Mouse (Mus musculus) hindbrain, embryonic 13.5 days (tissue): ENCODE data around the gene Zfp827. TPM values are rescaled to one million over a fixed set of nuclear protein-coding genes. Genes with fewer than 3 reads are reported as not detected.

Experiments used
- ATAC-seq: fragments of 200-750 bp; cut with Nextera tagmentation; 2 replicates; pipeline ENCODE4 v1.8.0; 2017; ENCODE audit warnings: moderate TSS enrichment; ENCODE audit not compliant: low FRiP score
- H3K27ac ChIP-seq: fragments of 300-500 bp; sonication (generic); 2 replicates; pipeline ENCODE4 v1.5.1; 2015; ENCODE audit warnings: inconsistent platforms, mild to moderate bottlenecking, moderate library complexity
- H3K27me3 ChIP-seq: fragments of 300-500 bp; sonication (generic); 2 replicates; pipeline ENCODE4 v1.6.1; 2015; ENCODE audit warnings: mild to moderate bottlenecking, inconsistent platforms
- H3K36me3 ChIP-seq: fragments of 300-500 bp; sonication (generic); 2 replicates; pipeline ENCODE4 v1.6.1; 2015; ENCODE audit warnings: mild to moderate bottlenecking, inconsistent platforms
- H3K4me1 ChIP-seq: fragments of 300-500 bp; sonication (generic); replicated peaks from 2 replicates; pipeline ENCODE4 v1.6.1; 2015; ENCODE audit warnings: inconsistent platforms
- H3K4me2 ChIP-seq: fragments of 300-500 bp; sonication (generic); 2 replicates; pipeline ENCODE4 v1.6.1; 2015; ENCODE audit warnings: inconsistent platforms, mild to moderate bottlenecking, moderate library complexity
- H3K4me3 ChIP-seq: fragments of 300-500 bp; sonication (generic); 2 replicates; pipeline ENCODE4 v1.5.1; 2015; ENCODE audit warnings: mild to moderate bottlenecking, inconsistent platforms
- H3K9ac ChIP-seq: fragments of 300-500 bp; sonication (generic); 2 replicates; pipeline ENCODE4 v1.6.1; 2015; ENCODE audit warnings: mild to moderate bottlenecking, inconsistent platforms
- H3K9me3 ChIP-seq: fragments of 300-500 bp; sonication (generic); 2 replicates; pipeline ENCODE4 v1.6.1; 2016; ENCODE audit warnings: inconsistent platforms
- WGBS: fragments of 180-500 bp; shearing (Covaris S2); methylation state at CpG from one replicate; pipeline ENCODE4 v1.1.7; 2015; 5-methylcytosine and 5-hydroxymethylcytosine counted together
- polyA plus RNA-seq: library from polyadenylated mRNA; unstranded; fragments of >200 nt; fragmentation: Nextera tagmentation; extraction: Ambion mirVana; gene quantifications from 2 replicates; pipeline ENCODE4 v1.2.1, GENCODE M21; 2015

Zfp827 gene
- polyA plus RNA-seq, 1 experiment from 2014 or later, result 12.5 TPM

DNA sequence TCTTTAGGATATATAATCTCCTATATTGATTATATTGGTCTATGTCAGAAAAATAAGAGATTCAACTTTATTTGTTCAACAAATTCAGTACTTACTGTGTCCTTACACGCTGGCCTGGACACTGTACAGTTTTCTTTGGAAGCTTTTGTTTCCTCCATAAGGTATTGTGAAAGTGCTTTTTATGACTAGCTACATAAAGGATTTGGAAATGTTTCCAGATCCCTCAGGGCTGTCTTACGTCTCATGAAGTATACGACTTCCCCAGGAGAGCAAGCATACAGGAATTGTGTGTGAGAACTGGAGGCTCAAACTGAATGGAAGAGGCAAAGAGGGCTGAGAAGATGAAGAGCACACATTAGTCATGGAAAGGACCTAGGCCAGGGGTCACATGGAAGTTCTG is 45.1 kb downstream of the Zfp827 start:
- H3K4me3 ChIP-seq, result no peak overlapping the region
- no peaks in the 10 kb centered on the region for H3K9me3 ChIP-seq
- H3K4me2 ChIP-seq, result no peak overlapping the region
- peaks cover 59% of the 10 kb centered on the region for H3K36me3 ChIP-seq
- 75% methylated on average over 3 of the region's 3 CpGs for WGBS
- no peaks in the 10 kb centered on the region for H3K27me3 ChIP-seq
- no peak overlapping the region for H3K27ac ChIP-seq
- no peak overlapping the region for H3K9ac ChIP-seq
- no peak for ATAC-seq
- H3K4me1 ChIP-seq, result peaks cover 24% of the 10 kb centered on the region

DNA sequence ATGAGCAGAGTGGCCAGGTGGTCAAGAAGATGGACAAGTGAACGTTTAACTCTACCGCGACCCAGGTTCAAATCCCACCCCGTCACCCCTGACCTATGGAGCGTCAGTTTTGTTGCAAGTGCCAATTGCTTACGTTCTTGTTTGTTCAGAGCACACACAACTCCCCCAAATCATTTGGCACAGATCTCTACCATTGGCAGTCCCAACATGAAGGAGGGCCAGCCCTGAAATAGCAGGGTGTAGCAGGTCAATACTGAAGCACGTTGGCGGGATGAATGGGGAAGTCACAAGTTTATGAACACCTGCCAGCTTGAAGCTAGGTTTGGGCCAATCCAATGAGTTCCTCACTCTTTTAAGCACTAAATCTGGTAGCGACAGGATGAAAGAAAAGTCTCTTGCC is 46.7 kb downstream of the Zfp827 start:
- Histone ChIP-seq H3K4me2 (no peak overlapping the region), H3K4me1 (peaks cover 31% of the 10 kb centered on the region), H3K4me3 (no peak overlapping the region), H3K9me3 (no peaks in the 10 kb centered on the region), H3K9ac (no peak overlapping the region), H3K36me3 (peaks cover 55% of the 10 kb centered on the region), H3K27ac (no peak overlapping the region), H3K27me3 (no peaks in the 10 kb centered on the region)
- WGBS, result 89% methylated on average over 9 of the region's 9 CpGs
- no peak for ATAC-seq

DNA sequence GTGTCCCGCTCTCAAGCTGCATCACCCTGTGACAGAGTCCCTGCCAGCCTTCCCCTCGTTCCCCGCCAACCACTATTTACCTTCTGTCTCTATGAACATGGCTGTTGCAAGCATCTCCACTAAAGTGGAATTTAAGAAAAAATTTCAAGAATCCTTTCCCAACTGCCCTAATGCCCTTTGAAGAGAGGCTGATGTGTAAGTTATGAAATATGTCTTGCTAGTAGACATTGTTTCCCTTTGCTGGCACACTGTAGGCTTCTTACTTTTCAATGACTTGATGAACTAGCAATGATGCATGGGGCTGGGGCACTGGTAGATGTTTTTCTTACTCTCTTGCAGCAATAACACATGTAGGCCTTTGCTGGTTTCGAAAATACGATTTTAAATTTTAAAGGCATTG is 49.0 kb downstream of the Zfp827 start:
- no peak for ATAC-seq
- H3K27ac ChIP-seq, result peak overlapping the region; percentile 83; the same call in 1 of the 2 replicates
- peaks cover 34% of the 10 kb centered on the region for H3K36me3 ChIP-seq

DNA sequence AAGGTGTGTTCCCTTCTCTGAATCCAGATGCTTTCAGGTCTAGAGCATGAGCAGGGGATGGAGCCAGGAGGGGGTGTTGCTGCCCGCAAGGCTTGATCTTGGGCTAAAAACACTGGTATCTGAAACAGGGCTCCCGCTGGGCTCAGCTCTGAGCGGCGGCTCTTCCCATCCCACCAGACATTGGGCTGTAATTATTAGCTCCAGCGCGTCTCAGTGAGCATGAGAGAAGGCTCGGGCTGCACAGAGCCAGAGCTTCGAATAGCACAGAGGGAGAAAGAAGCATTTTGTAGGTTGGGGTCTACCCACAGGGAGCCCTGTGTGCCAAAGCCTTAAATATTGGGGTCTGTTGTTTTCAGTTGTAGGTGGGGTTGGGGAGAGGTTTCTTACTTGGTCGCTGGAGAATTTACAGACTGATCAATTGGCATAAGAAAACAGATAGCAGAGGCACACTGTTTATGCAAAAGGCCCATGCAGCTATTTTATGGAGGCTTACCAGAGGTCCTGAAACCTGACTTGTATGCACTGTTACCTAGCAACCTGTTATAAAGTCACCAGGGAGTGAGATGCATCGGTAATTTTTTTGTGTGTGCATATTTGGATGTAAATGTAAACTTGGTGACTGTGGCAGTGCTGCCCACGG is 50.4 kb downstream of the Zfp827 start:
- ATAC-seq, result peak; percentile 32; the same call in 1 of the 2 replicates
- H3K36me3 ChIP-seq, result peaks cover 29% of the 10 kb centered on the region
- H3K27me3 ChIP-seq, result no peaks in the 10 kb centered on the region
- peak overlapping the region; percentile 83 for H3K27ac ChIP-seq
- no peaks in the 10 kb centered on the region for H3K9me3 ChIP-seq
- H3K4me1 ChIP-seq, result peaks cover 57% of the 10 kb centered on the region
- 9% methylated on average over 11 of the region's 11 CpGs for WGBS
- no peak overlapping the region for H3K4me3 ChIP-seq
- peak overlapping the region; percentile 20 for H3K4me2 ChIP-seq
- peak overlapping the region; percentile 43; the same call in 1 of the 2 replicates for H3K9ac ChIP-seq

More for the DNA sequence above, 49.0 kb downstream of the Zfp827 start:
- Histone ChIP-seq H3K9me3 (no peaks in the 10 kb centered on the region), H3K9ac (no peak overlapping the region), H3K4me2 (no peak overlapping the region), H3K27me3 (no peaks in the 10 kb centered on the region), H3K4me3 (no peak overlapping the region), H3K4me1 (peaks cover 45% of the 10 kb centered on the region)
- WGBS, result 84% methylated on average over 5 of the region's 5 CpGs

DNA sequence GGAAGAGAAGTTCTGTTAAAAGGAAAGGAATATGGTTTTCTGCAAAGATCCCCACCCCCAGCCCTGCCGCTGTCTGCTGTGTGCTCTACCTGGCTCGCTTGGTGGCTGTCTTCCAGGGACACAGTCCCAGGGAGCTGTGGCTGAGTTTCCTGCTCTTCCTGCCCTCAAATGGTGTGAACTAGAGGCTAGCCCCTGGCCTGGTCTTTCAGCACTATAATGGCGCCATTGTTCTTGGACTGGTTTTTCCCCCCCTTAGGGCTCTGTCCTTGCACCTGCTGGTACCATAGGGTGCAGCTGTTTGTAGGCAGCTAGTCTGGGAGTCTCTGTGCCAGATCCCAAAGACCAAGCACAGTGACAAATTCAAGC is 50.9 kb downstream of the Zfp827 start:
- Histone ChIP-seq H3K27me3 (no peaks in the 10 kb centered on the region), H3K4me1 (peaks cover 61% of the 10 kb centered on the region), H3K9ac (no peak overlapping the region), H3K27ac (peak overlapping the region; percentile 83), H3K9me3 (no peaks in the 10 kb centered on the region), H3K4me3 (no peak overlapping the region), H3K4me2 (peak overlapping the region; percentile 0; the same call in 1 of the 2 replicates), H3K36me3 (peaks cover 29% of the 10 kb centered on the region)
- ATAC-seq, result peak; percentile 30
- WGBS, result 63% methylated on average over 3 of the region's 3 CpGs

DNA sequence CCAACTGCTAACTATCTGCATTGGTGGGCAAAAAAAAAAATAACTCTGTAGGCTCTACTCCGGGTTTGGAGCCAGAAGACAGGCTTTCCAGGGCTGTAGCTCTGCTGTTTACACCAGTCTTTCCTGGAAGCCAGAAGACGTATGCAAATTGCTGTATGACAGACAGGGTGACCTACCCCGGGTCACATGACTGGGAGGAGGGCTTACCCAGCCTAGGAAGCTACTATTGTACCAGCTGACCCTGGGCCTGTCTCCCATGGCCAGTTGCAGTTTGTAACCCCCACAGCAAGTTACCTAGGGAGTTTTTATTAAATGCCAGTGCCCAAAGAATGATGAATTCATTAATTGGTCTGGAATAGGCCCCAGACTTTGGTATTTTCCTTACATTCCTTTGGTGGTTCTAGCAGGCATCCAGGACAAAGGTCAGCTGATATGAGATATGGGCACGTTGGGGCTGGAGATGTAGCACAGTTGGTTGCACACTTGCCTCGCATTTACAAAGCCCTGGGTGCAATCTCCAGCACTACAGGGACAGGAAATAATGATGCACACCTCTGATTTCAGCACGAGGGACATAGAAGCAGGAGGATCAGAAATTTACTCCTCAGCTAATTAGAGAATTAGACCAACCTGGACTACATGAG is 52.0 kb downstream of the Zfp827 start:
- Histone ChIP-seq H3K36me3 (peaks cover 24% of the 10 kb centered on the region), H3K4me2 (no peak overlapping the region), H3K9me3 (no peaks in the 10 kb centered on the region), H3K4me3 (no peak overlapping the region), H3K27ac (peak overlapping the region; percentile 83; the same call in 1 of the 2 replicates), H3K4me1 (peaks cover 61% of the 10 kb centered on the region), H3K27me3 (no peaks in the 10 kb centered on the region), H3K9ac (no peak overlapping the region)
- 65% methylated on average over 6 of the region's 6 CpGs for WGBS
- no peak for ATAC-seq

DNA sequence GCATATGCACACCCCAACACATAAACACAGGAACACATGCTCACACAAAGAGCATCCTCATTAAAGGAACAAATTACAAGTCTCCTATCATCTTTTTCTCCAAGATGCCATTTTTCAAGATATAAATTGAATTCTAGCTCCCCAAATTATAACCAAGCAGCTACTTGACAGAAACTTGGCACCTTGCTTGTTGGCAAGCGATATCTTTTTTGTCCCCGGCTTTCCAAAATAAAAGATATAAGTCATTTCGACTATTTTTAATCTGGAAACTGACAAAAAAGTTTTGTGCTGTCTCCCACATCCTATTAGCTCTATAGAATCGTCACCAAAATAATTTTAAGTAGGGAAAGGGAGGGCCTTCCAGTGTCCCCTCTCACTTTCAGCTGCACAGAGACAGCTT is 53.1 kb downstream of the Zfp827 start:
- Histone ChIP-seq H3K9ac (no peak overlapping the region), H3K27ac (0 out of 2 replicates have a peak overlapping the region, but pooled peaks have one; percentile 4), H3K36me3 (peaks cover 15% of the 10 kb centered on the region), H3K4me2 (no peak overlapping the region), H3K9me3 (no peaks in the 10 kb centered on the region), H3K4me3 (no peak overlapping the region), H3K4me1 (peaks cover 61% of the 10 kb centered on the region), H3K27me3 (no peaks in the 10 kb centered on the region)
- no peak for ATAC-seq
- 93% methylated on average over 4 of the region's 4 CpGs for WGBS

DNA sequence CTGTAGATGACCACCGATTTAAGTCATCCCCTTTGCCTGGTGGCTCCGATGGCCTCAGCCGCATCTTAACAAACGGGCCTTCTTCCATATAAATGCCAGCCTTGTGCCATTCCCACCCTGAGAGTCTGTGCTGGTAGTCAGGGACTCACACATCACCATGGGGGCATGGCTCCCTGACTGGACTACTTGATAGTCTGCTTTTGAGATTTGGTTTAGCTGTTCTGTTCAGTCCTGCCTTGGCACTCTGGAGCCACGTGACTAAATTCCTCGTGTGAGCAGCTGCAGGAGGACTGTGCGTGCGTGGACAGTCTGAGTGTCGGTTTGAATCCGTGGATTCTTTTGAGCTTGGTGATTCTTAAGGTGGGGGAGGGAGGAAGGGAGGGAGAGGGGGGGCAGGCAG is 53.7 kb downstream of the Zfp827 start:
- Histone ChIP-seq H3K4me3 (no peak overlapping the region), H3K9ac (no peak overlapping the region), H3K4me1 (peaks cover 61% of the 10 kb centered on the region), H3K27ac (0 out of 2 replicates have a peak overlapping the region, but pooled peaks have one; percentile 4), H3K4me2 (no peak overlapping the region), H3K36me3 (peaks cover 18% of the 10 kb centered on the region), H3K9me3 (no peaks in the 10 kb centered on the region), H3K27me3 (no peaks in the 10 kb centered on the region)
- WGBS, result 71% methylated on average over 10 of the region's 10 CpGs
- ATAC-seq, result peak; percentile 43

DNA sequence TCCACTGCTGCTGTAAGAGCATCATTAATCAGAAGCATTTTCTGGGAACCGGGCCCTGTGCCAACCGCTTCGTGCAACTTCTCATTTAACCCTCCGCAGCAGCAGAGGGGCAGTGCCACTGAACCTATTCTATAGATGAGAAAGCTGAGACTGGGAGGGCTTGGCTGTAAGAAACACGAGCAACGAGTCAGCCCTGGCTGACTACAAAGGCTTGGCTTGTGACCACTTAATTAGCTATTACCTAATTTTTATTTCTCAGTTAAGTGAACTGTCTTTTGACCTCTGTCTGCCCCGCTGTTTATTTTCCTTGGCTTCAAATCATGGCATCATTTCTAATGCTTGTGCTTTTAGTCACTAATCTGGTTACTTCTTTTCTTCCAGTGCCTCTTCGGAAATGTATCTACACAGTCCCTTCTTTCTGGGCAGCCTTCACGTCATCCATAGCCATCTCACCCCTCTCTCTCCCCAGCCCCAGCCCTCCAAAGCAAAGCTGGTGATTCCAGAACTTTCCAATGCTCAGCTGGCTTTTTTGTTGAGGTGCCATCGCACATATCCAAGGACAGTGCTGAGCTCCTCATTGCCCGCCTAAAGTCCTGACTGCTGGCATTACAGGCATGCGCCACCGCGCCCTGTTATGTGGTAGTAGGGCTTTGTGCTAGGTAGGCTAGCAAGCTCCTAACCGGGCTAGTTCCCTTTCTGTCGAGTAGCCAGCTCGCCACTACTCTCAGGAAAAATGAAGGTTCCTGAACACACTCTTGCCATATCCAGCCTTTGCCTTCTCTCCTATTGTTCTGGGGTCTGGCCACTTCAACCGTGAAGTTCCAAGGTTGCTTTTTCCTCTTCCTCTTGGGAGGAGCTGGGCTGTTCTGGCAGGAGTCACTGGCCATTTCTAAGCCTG is 55.5 kb downstream of the Zfp827 start:
- Histone ChIP-seq H3K27me3 (no peaks in the 10 kb centered on the region), H3K9ac (no peak overlapping the region), H3K27ac (no peak overlapping the region), H3K36me3 (peaks cover 21% of the 10 kb centered on the region), H3K4me1 (peaks cover 46% of the 10 kb centered on the region), H3K4me2 (no peak overlapping the region), H3K9me3 (no peaks in the 10 kb centered on the region), H3K4me3 (no peak overlapping the region)
- no peak for ATAC-seq
- 74% methylated on average over 18 of the region's 18 CpGs for WGBS

DNA sequence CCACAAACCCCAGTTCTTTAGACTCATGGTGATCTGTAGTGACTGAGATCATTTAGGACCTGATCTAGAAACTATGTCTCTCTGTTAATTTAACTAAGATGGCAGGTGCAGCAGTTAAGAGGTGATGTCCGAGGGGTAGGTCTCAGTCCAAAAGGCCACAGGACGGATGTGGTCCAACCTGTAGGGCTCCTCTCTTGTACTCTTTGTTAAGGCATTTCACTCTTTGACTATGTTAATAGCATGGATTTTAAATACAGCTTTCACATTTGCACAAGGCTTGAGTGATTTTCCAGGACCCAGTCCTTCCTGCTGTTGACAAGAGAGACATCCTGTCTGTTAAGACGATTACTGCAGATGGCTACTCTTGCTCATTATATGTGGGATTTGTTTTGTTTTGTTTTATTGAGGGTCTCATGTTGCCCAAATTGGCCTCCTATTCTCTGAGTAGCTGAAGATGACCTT is 56.2 kb downstream of the Zfp827 start:
- no peaks in the 10 kb centered on the region for H3K9me3 ChIP-seq
- no peak overlapping the region for H3K4me2 ChIP-seq
- H3K4me1 ChIP-seq, result peaks cover 39% of the 10 kb centered on the region
- no peak for ATAC-seq
- no peaks in the 10 kb centered on the region for H3K27me3 ChIP-seq
- H3K27ac ChIP-seq, result no peak overlapping the region
- 94% methylated on average over 3 of the region's 3 CpGs for WGBS
- no peak overlapping the region for H3K9ac ChIP-seq
- H3K4me3 ChIP-seq, result no peak overlapping the region
- H3K36me3 ChIP-seq, result peaks cover 28% of the 10 kb centered on the region

DNA sequence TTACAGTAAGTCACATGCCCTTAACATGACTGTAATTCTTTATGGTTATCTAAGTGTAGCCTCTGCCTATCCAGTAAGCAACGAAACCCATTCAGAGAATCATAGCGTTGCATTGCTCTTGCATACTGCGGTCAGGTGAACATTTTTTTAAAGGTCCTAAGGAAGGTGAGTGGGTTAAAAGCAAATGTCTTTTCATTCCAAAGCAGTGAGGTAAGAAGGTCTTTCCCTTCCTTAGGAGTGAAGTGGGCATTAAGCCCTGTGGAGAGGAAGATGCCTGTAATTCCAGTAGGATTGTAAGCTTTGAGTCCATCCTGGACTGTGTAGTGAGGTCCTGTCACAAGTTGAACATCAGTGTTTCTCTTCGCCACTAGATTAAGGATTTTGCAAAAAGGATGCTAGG is 66.2 kb downstream of the Zfp827 start:
- Histone ChIP-seq H3K4me3 (no peak overlapping the region), H3K27me3 (no peaks in the 10 kb centered on the region), H3K4me1 (peaks cover 4% of the 10 kb centered on the region; the same call in 1 of the 2 replicates), H3K27ac (no peak overlapping the region), H3K9ac (no peak overlapping the region), H3K4me2 (no peak overlapping the region), H3K36me3 (peaks cover 21% of the 10 kb centered on the region), H3K9me3 (no peaks in the 10 kb centered on the region)
- no peak for ATAC-seq
- WGBS, result 94% methylated on average over 4 of the region's 4 CpGs

DNA sequence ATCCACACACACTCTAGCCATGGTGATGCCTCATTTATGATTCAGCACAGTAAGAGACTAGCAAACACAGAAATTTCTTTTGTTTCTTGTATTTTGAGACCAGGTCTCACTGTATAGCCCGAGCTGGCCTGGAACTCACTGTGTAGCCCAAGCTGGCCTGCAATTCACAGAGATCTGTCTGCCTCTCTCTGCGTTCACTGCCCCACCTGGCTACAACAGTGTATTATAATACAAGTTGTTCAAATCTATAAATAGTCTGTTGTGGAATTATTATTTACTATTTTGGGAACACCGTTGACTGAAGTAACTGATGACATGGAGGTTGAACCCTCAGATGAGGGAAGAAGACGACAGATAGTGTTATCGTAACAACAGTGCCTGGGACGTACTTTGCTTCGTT is 66.9 kb downstream of the Zfp827 start:
- Histone ChIP-seq H3K4me1 (peaks cover 4% of the 10 kb centered on the region; the same call in 1 of the 2 replicates), H3K36me3 (peaks cover 19% of the 10 kb centered on the region), H3K27me3 (no peaks in the 10 kb centered on the region), H3K9me3 (no peaks in the 10 kb centered on the region), H3K27ac (no peak overlapping the region), H3K4me3 (no peak overlapping the region), H3K9ac (no peak overlapping the region), H3K4me2 (no peak overlapping the region)
- no peak for ATAC-seq
- WGBS, result 96% methylated on average over 7 of the region's 7 CpGs
